Mouse (Mus musculus) ovary, postnatal 10 days (tissue): ENCODE results near the gene Lrrc47.

Experiments
- DNase-seq: peaks from one replicate; pipeline ENCODE4 v3.0.0; 2022; ENCODE audit warnings: low spot score

Lrrc47 gene

GRCm38 (mm10) chr4:154023754-154024601 lies 12.4 kb downstream of the Lrrc47 start:
- DNase-seq, result no peak

- no peak for DNase-seq
Observed at GRCm38 (mm10) chr4:154024729-154025521, 13.4 kb downstream of the Lrrc47 start.

- DNase-seq, result peak; percentile 67
Observed at GRCm38 (mm10) chr4:154025641-154026440, 14.3 kb downstream of the Lrrc47 start, which contains the start of gene Smim1. Gene Smim1 (minus strand): TSS chr4:154026230.

- DNase-seq, result no peak
Observed at GRCm38 (mm10) chr4:154026441-154026761, 14.9 kb downstream of the Lrrc47 start.

GRCm38 (mm10) chr4:154028066-154028465 lies 16.5 kb downstream of the Lrrc47 start:
- no peak for DNase-seq

- no peak for DNase-seq
Observed at GRCm38 (mm10) chr4:154028646-154029045, 17.1 kb downstream of the Lrrc47 start.

GRCm38 (mm10) chr4:154037123-154037522 lies 25.6 kb downstream of the Lrrc47 start:
- no peak for DNase-seq

GRCm38 (mm10) chr4:154042577-154042976 lies 31.0 kb downstream of the Lrrc47 start, which contains the start of gene Ccdc27:
Gene Ccdc27 (minus strand): TSS chr4:154042677.
- no peak for DNase-seq

DNA sequence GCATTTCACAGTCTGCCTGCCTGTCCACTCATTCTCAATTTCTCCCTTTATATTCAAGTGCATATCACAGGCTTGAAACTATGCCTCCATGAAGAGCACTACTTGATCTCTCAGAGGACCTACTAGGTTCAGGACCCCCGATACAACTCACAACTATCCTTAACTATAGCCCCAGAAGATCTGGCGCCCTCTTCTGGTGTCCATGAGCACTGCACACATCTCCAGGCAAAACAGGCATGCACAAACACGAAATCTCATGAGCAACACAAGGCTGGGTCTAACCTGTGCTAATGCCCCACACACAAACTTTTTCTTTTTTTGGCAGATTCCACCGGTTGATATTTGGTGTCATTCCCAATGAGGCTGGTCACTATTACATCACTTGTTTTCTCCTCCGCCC lies 34.3 kb downstream of the Lrrc47 start:
- no peak for DNase-seq

GRCm38 (mm10) chr4:154051401-154051800 lies 39.9 kb downstream of the Lrrc47 start:
- DNase-seq, result no peak

DNA sequence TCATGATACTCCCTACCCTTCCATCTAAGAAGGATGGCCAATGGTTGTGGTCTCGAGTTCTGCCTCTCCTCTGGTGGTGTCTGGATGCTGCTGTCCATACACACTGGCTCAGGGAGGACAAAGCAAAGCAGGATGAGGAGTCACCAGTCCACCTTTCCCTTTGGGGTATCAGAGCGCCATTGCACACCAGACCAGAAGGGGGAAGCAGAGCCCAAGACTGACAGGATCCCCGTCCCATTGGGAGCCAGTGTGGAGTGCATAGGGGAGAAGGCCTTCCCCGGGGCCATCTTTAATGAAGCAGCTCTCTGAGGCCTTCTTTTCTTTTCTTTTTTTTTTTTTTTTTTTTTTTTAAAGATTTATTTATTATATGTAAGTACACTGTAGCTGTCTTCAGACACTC lies 41.5 kb downstream of the Lrrc47 start:
- DNase-seq, result no peak

DNA sequence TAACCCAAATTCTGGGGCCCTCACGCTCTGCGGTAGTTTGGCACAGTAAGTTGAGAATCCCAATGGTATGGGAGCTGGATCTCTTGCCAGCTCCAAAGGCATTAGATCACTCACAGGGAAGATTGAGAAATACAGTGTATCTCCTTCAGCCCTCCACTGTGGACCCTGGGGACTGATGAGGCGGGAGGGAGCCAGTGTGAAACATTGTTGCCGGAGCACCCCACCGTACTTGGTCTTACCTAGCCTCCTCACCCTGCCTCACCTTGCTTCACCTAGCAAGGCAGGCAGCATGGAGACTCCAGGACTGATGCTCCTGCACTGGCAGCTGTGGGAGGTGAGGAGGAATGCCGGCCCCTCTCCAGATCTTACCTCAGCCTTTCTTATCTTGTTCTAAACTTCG lies 44.0 kb downstream of the Lrrc47 start:
- DNase-seq, result no peak

DNA sequence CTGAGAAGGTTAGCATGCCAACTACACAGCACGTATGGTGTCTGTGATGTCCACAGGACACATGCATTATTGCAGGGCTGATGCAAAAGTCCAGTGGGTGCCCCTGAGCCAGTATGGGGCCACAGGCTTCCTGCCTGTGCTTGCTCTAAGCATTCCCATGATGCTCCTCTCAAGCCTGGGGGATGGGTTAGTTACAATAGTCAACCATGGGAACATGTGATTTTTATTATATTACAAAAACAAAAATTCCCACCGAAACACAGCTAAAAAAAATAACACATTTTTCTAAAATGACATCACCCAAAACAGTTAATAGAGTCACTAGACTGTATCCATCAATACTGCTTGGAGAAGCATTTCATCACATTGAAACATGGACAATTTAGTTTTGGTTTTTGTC lies 44.5 kb downstream of the Lrrc47 start:
- DNase-seq, result no peak

GRCm38 (mm10) chr4:154056661-154057060 lies 45.1 kb downstream of the Lrrc47 start:
- no peak for DNase-seq

- no peak for DNase-seq
Observed at GRCm38 (mm10) chr4:154057696-154058095, 46.2 kb downstream of the Lrrc47 start.

DNA sequence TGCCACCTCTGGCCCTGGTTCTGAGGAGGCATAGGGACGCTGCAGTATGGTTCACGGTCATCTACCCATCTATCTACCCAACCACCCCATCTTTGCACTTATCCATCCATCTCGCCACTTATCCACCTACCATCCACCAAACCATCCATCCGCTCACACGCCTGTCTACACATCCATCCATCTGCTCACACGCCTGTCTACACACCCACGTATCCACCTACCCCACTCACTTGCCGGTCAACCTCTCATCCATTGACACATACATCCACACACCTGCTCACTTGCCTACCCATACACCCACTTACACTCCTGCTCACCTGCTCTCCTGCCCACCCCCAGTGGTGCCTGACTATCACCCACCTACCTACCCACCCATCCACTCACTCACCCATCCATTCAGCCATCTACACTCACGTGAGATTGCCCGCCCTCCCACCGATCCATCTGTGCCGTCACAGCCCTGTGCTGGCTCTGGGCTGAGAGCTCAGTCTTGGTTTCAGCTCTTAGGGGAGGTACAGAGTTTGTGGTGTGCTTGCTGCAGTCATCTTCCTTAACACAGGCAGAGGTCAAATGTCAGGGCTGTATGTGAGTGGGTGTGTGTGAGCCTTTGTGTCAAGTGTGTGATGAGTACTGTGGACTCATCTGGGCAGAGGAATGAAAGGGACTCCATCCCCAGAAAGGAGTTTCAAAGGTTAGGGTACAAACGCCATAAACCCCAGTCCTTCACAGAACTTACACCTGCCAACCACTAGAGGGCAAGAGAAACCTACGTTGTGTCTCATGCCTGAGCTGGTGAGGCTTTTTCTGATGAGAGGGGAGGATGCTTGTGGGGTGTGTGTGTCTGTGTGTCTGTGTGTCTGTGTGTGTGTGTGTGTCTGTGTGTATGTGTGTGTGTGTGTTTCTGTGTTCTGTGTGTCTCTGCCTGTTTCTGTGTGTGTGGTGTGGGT lies 53.6 kb downstream of the Lrrc47 start:
- DNase-seq, result no peak

- DNase-seq, result no peak
Observed at GRCm38 (mm10) chr4:154070896-154071295, 59.4 kb downstream of the Lrrc47 start.
